Mouse (Mus musculus) G1E (cell line): Measurements from ENCODE around the gene Tas1r1. TPM values are rescaled to one million over a fixed set of nuclear protein-coding genes. Genes with fewer than 3 reads are reported as not detected.

Source experiments
- ATAC-seq: 2 replicates; pipeline ENCODE4 v1.8.0; 2016; ENCODE audit warnings: mild to moderate bottlenecking; ENCODE audit not compliant: insufficient number of reproducible peaks, poor library complexity, low FRiP score, severe bottlenecking; ENCODE audit errors: extremely low read depth
- DNase-seq: peaks from one replicate; pipeline ENCODE4 v3.0.0; 2012; ENCODE audit warnings: low spot score
- H3K27me3 ChIP-seq: 2 replicates; pipeline ENCODE4 v1.6.1; 2012; ENCODE audit warnings: mild to moderate bottlenecking, low read length, inconsistent platforms; ENCODE audit not compliant: insufficient read depth
- H3K36me3 ChIP-seq: replicated peaks from 2 replicates; pipeline ENCODE3; 2012; ENCODE audit warnings: mild to moderate bottlenecking, inconsistent platforms
- H3K4me1 ChIP-seq: 2 replicates; pipeline ENCODE4 v1.6.1; 2012; ENCODE audit warnings: low read depth, low read length, inconsistent platforms, mixed read lengths; ENCODE audit not compliant: insufficient read depth
- H3K4me3 ChIP-seq: 2 replicates; pipeline ENCODE4 v1.5.1; 2012; ENCODE audit warnings: low read depth, mild to moderate bottlenecking, inconsistent platforms, low read length, moderate library complexity, mixed read lengths
- H3K9me3 ChIP-seq: replicated peaks from 2 replicates; pipeline ENCODE4 v1.6.1; 2012; ENCODE audit warnings: inconsistent platforms
- CTCF ChIP-seq: IDR thresholded peaks from 2 replicates; pipeline ENCODE4 v1.5.1; 2012; ENCODE audit warnings: low read depth, low read length, inconsistent platforms, mixed read lengths
- GATA1 ChIP-seq: IDR thresholded peaks from 2 replicates; pipeline ENCODE4 v1.6.1; 2012; ENCODE audit warnings: borderline replicate concordance, low read length, inconsistent platforms, mixed read lengths
- GATA2 ChIP-seq: IDR thresholded peaks from 2 replicates; pipeline ENCODE4 v1.6.1; 2012; ENCODE audit warnings: low read depth, low read length, inconsistent platforms, borderline replicate concordance
- POLR2AphosphoS5 ChIP-seq: IDR thresholded peaks from 2 replicates; pipeline ENCODE4 v1.6.1; 2012; ENCODE audit warnings: low read depth, low read length, inconsistent platforms; ENCODE audit not compliant: insufficient replicate concordance
- TAL1 ChIP-seq: conservative IDR thresholded peaks from 2 replicates; pipeline ENCODE4 v1.6.1; 2012; ENCODE audit warnings: low read depth, low read length, inconsistent platforms, mixed read lengths
- polyA plus RNA-seq: library from polyadenylated mRNA; stranded (reverse); fragments of >175 nt; gene quantifications from 2 replicates; pipeline ENCODE4 v1.2.3, GENCODE M21; 2012
- total RNA-seq, 2 experiments: library from RNA; stranded (forward) in 1 of 2; stranded (reverse) in 1 of 2; fragments of 200-1000 nt in 1 of 2; fragments of >200 nt in 1 of 2; fragmentation: Nextera tagmentation in 1 of 2; gene quantifications; 2 replicates each; pipeline ENCODE4 v1.2.3; 2014 to 2017

Gene Tas1r1
- total and polyA plus RNA-seq, 3 experiments = 0.02 to 0.27 TPM; not detected in 1

DNA sequence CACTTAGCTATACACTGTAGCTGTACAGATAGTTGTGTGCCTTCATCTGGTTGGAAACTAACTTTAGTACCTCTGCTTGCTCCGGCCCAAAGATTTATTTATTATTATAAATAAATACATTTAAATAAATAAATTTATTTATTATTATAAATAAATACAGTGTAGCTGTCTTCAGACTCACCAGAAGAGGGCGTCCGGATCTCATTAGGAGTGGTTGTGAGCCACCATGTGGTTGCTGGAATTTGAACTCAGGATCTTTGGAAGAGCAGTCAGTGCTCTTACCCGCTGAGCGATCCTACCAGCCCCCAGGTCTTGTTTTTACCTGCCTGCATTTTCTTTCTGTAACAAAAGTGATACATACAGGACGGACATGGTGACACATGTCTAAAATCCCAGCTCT lies 32.2 kb downstream of the Tas1r1 start:
- H3K4me3 ChIP-seq = no peak overlapping the region
- H3K36me3 ChIP-seq = peaks cover 9% of the 10 kb centered on the region
- H3K4me1 ChIP-seq = peaks cover 38% of the 10 kb centered on the region
- ATAC-seq = no peak
- H3K27me3 ChIP-seq = peaks cover 49% of the 10 kb centered on the region
- DNase-seq = no peak
- TF ChIP-seq GATA1 (no peak), TAL1 (no peak), GATA2 (no peak)
- H3K9me3 ChIP-seq = no peaks in the 10 kb centered on the region

- H3K9me3 ChIP-seq = no peaks in the 10 kb centered on the region
- peaks cover 52% of the 10 kb centered on the region for H3K27me3 ChIP-seq
- no peak for ATAC-seq
- H3K36me3 ChIP-seq = no peaks in the 10 kb centered on the region
- H3K4me1 ChIP-seq = peaks cover 28% of the 10 kb centered on the region
- no peak for DNase-seq
- H3K4me3 ChIP-seq = no peak overlapping the region
- no peak for TF ChIP-seq TAL1
- TF ChIP-seq GATA1 = no peak
- TF ChIP-seq CTCF = no peak
- TF ChIP-seq POLR2AphosphoS5 = no peak
Observed at GRCm38 (mm10) chr4:152002063-152002462, 36.3 kb downstream of the Tas1r1 start.

GRCm38 (mm10) chr4:152001335-152001734 lies 37.0 kb downstream of the Tas1r1 start:
- DNase-seq (no peak), ATAC-seq (no peak)
- Histone ChIP-seq H3K36me3 (no peaks in the 10 kb centered on the region), H3K27me3 (peaks cover 46% of the 10 kb centered on the region), H3K4me1 (peaks cover 29% of the 10 kb centered on the region), H3K4me3 (no peak overlapping the region), H3K9me3 (no peaks in the 10 kb centered on the region)
- TF ChIP-seq GATA1 = no peak
- TF ChIP-seq POLR2AphosphoS5 = no peak
- TF ChIP-seq GATA2 = no peak
- TF ChIP-seq CTCF = no peak
- TF ChIP-seq TAL1 = no peak

- H3K36me3 ChIP-seq = no peaks in the 10 kb centered on the region
- no peaks in the 10 kb centered on the region for H3K9me3 ChIP-seq
- peaks cover 45% of the 10 kb centered on the region for H3K27me3 ChIP-seq
- TF ChIP-seq GATA1 (no peak), POLR2AphosphoS5 (no peak), TAL1 (no peak), GATA2 (no peak), CTCF (no peak)
- DNase-seq = no peak
- H3K4me1 ChIP-seq = peaks cover 30% of the 10 kb centered on the region
- H3K4me3 ChIP-seq = no peak overlapping the region
- no peak for ATAC-seq
Observed at GRCm38 (mm10) chr4:152000906-152001305, 37.5 kb downstream of the Tas1r1 start.

GRCm38 (mm10) chr4:151999481-151999880 lies 38.9 kb downstream of the Tas1r1 start:
- peaks cover 44% of the 10 kb centered on the region for H3K27me3 ChIP-seq
- TF ChIP-seq POLR2AphosphoS5 (no peak), GATA1 (no peak), GATA2 (no peak), TAL1 (no peak), CTCF (no peak)
- no peaks in the 10 kb centered on the region for H3K9me3 ChIP-seq
- peaks cover 44% of the 10 kb centered on the region for H3K4me1 ChIP-seq
- DNase-seq (no peak), ATAC-seq (no peak)
- H3K4me3 ChIP-seq = no peak overlapping the region
- H3K36me3 ChIP-seq = no peaks in the 10 kb centered on the region

DNA sequence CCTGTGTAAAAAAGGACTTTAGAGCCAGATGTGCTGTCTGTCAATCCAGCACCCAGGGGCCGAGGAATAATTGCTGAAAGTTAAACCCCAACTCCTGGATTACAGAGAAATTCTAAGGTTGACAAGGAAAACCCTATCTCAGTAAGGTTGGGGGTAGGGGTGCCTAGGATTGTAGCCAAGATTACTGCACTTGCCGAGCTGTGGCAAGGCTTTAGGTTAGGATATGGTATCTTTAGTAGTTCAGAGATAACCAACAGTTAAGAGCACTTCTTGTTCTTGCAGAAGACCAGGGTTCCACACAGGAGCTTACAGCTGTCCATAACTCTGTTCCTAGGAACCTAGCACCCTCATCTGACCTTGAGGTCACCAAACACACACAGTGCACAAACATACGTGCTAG lies 40.7 kb downstream of the Tas1r1 start:
- Histone ChIP-seq H3K4me3 (no peak overlapping the region; the same call in 1 of the 2 replicates), H3K27me3 (peaks cover 48% of the 10 kb centered on the region), H3K9me3 (no peaks in the 10 kb centered on the region), H3K36me3 (peaks cover 4% of the 10 kb centered on the region), H3K4me1 (peaks cover 59% of the 10 kb centered on the region)
- DNase-seq (no peak), ATAC-seq (no peak)
- TF ChIP-seq POLR2AphosphoS5 = no peak
- TF ChIP-seq CTCF = no peak
- no peak for TF ChIP-seq GATA2
- no peak for TF ChIP-seq GATA1
- no peak for TF ChIP-seq TAL1

GRCm38 (mm10) chr4:151996951-151997222 lies 41.5 kb downstream of the Tas1r1 start:
- no peaks in the 10 kb centered on the region for H3K9me3 ChIP-seq
- TF ChIP-seq POLR2AphosphoS5 (no peak), CTCF (no peak), TAL1 (no peak), GATA2 (no peak), GATA1 (no peak)
- peak overlapping the region; percentile 87 for H3K4me3 ChIP-seq
- DNase-seq (no peak), ATAC-seq (no peak)
- peaks cover 66% of the 10 kb centered on the region for H3K4me1 ChIP-seq
- peaks cover 49% of the 10 kb centered on the region for H3K27me3 ChIP-seq
- H3K36me3 ChIP-seq = peaks cover 12% of the 10 kb centered on the region
